Mouse (Mus musculus): ENCODE data around the gene Pcyt2. TPM values are rescaled to one million over a fixed set of nuclear protein-coding genes. Genes with fewer than 3 reads are reported as not detected.
"Not testable (repeated sequence)": the region's sequence is repeated elsewhere in the genome, so short reads cannot be mapped to it uniquely, and the experiment has no call there.

The Pcyt2 gene
- polyA plus RNA-seq, 1 experiment from 2014 or later, result 167 TPM

GRCm38 (mm10) chr11:120608241-120609034, 9.3 kb downstream of the Pcyt2 start, which contains the start of gene Npb:
Gene Npb (plus strand): TSS chr11:120608477.
- peak within 1 kb of the TSS; percentile 24 for H3K4me3 ChIP-seq
- H3K9ac ChIP-seq, result peak within 1 kb of the TSS; percentile 62
- ATAC-seq (ENCODE audit: low read depth), result no peak; the same call in 1 of the 2 replicates
- H3K4me2 ChIP-seq, result peak within 1 kb of the TSS; percentile 51
- H3K27ac ChIP-seq (replicated peaks), result no peak within 1 kb of the TSS
- peaks cover 16% of the 10 kb centered on the region for H3K27me3 ChIP-seq
- H3K4me1 ChIP-seq (replicated peaks), result peaks cover 18% of the 10 kb centered on the region
- H3K36me3 ChIP-seq, result peaks cover 74% of the 10 kb centered on the region
- H3K9me3 ChIP-seq, result no peaks in the 10 kb centered on the region
- 4% methylated on average over 45 of the region's 45 CpGs for WGBS

DNA sequence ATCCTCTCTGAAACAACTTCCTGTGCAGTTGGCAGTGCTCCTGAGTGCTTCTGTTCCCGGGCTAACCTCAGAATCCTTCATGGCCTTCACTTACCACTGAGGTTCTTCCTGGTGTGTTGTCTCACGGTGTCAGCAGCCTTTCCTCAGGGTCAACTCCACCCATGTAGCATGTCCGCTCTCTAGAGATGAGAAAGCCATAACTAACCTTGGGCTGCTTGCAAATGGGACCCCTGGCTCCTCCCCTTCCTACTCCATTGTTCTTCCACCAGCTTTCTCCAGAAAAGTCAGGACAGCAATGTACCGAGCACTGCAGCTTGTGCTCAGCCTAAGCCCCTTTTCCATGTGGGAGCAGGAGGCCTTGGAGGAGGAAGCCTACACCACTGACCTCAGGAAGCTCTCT, 11.0 kb downstream of the Pcyt2 start:
- no peak for ATAC-seq (ENCODE audit: low read depth)
- Histone ChIP-seq H3K9ac (no peak overlapping the region), H3K4me3 (no peak overlapping the region), H3K4me2 (no peak overlapping the region), H3K4me1 (replicated peaks) (peaks cover 18% of the 10 kb centered on the region), H3K27me3 (peaks cover 16% of the 10 kb centered on the region), H3K36me3 (peaks cover 74% of the 10 kb centered on the region), H3K9me3 (no peaks in the 10 kb centered on the region), H3K27ac (replicated peaks) (no peak overlapping the region)
- WGBS, result 70% methylated on average over 4 of the region's 4 CpGs

DNA sequence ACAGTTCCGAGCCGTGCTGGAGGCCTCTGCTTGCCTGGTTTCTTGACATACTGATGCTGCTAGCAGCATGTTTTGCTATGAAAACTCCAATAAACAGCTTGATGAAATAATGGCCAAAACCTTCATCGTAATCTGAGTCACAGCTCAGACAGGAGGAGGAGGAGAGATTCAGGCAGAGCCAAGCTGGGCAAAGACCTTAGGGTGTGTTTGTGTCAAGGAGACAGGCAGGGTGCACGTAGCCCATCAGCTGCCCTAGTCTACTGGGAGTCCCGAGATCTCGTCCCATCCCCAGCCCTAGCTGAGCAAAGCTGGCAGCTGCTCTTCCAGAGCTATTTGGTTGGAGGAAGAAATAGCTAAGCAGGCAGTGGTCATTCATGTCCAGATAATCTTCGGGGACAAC, 12.1 kb downstream of the Pcyt2 start:
- Histone ChIP-seq H3K4me1 (replicated peaks) (peaks cover 18% of the 10 kb centered on the region), H3K9me3 (no peaks in the 10 kb centered on the region), H3K9ac (no peak overlapping the region), H3K4me3 (no peak overlapping the region), H3K36me3 (peaks cover 71% of the 10 kb centered on the region), H3K27me3 (peaks cover 16% of the 10 kb centered on the region), H3K27ac (replicated peaks) (no peak overlapping the region), H3K4me2 (no peak overlapping the region)
- no peak for ATAC-seq (ENCODE audit: low read depth)
- WGBS, result 92% methylated on average over 7 of the region's 7 CpGs

DNA sequence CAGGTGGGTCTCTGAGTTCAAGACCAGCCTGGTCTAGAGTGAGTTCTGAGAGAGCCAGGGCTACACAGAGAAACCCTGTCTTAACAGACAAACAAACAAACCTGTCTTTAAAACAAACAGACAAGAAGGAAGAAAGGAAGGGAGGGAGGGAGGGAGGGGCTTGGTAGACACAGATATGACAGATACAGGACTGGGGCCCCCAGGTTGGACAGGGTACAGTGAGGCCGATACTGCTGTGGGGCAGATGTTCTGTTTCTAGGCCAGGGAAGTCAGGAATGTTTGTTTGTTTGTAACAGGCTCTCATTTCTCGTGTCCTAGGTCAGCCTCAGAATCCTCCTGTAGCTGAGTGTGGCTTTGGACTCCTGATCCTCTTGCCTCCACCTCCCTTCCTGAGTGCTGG, 14.2 kb downstream of the Pcyt2 start:
- Histone ChIP-seq H3K9me3 (no peaks in the 10 kb centered on the region), H3K36me3 (peaks cover 66% of the 10 kb centered on the region)
- WGBS, result 84% methylated on average over 2 of the region's 2 CpGs

DNA sequence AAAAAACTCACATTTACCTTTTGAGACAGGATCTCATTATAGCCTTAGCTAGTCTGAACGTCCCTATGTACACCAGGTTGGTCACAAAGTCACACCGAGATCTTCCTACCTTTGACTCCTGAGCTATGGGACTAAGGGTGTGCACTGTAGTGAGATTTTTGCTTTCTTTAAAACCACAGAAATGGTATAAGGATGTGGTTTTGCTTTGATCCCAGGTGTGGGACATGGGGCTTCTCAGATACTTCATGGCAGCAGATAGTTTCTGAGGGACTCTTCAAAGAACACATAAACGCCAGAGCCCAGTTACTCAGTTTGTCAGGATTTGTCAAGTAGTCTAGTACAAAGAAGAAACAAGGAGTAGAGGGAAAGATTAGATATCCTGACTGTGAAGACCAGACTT, 17.0 kb downstream of the Pcyt2 start:
- Histone ChIP-seq H3K36me3 (peaks cover 63% of the 10 kb centered on the region), H3K27ac (replicated peaks) (no peak overlapping the region), H3K9me3 (no peaks in the 10 kb centered on the region), H3K4me1 (replicated peaks) (peaks cover 34% of the 10 kb centered on the region), H3K4me3 (no peak overlapping the region), H3K9ac (no peak overlapping the region), H3K27me3 (no peaks in the 10 kb centered on the region), H3K4me2 (no peak overlapping the region)
- ATAC-seq (ENCODE audit: low read depth), result no peak
- 94% methylated on average over 3 of the region's 3 CpGs for WGBS

More for the DNA sequence above, 14.2 kb downstream of the Pcyt2 start:
- no peak overlapping the region for H3K4me3 ChIP-seq
- no peak overlapping the region for H3K4me2 ChIP-seq
- peaks cover 24% of the 10 kb centered on the region for H3K4me1 ChIP-seq (replicated peaks)
- H3K27ac ChIP-seq (replicated peaks), result no peak overlapping the region
- ATAC-seq (ENCODE audit: low read depth), result no peak
- no peak overlapping the region for H3K9ac ChIP-seq
- peaks cover 3% of the 10 kb centered on the region for H3K27me3 ChIP-seq

GRCm38 (mm10) chr11:120598990-120599549, 18.7 kb downstream of the Pcyt2 start:
- Histone ChIP-seq H3K27ac (replicated peaks) (peak overlapping the region; percentile 93), H3K27me3 (no peaks in the 10 kb centered on the region), H3K4me3 (peak overlapping the region; percentile 99), H3K36me3 (peaks cover 62% of the 10 kb centered on the region), H3K9me3 (no peaks in the 10 kb centered on the region), H3K9ac (peak overlapping the region; percentile 98), H3K4me2 (peak overlapping the region; percentile 99), H3K4me1 (replicated peaks) (peaks cover 34% of the 10 kb centered on the region)
- 48% methylated on average over 17 of the region's 17 CpGs for WGBS
- ATAC-seq (ENCODE audit: low read depth), result no peak

GRCm38 (mm10) chr11:120598283-120598989, 19.3 kb downstream of the Pcyt2 start, which contains the start of the genes Alyref and Anapc11:
Gene Alyref (minus strand): TSS chr11:120598365.
Gene Anapc11 (plus strand): TSS chr11:120598421.
- peak within 1 kb of the TSS; percentile 98 for H3K9ac ChIP-seq
- no peaks in the 10 kb centered on the region for H3K9me3 ChIP-seq
- no peaks in the 10 kb centered on the region for H3K27me3 ChIP-seq
- ATAC-seq (ENCODE audit: low read depth), result peak; percentile 97
- peaks cover 34% of the 10 kb centered on the region for H3K4me1 ChIP-seq (replicated peaks)
- 1% methylated on average over 88 of the region's 88 CpGs for WGBS
- peaks cover 63% of the 10 kb centered on the region for H3K36me3 ChIP-seq
- peak within 1 kb of the TSS; percentile 99 for H3K4me3 ChIP-seq
- H3K27ac ChIP-seq (replicated peaks), result peak within 1 kb of the TSS; percentile 93
- H3K4me2 ChIP-seq, result peak within 1 kb of the TSS; percentile 99

GRCm38 (mm10) chr11:120597240-120598235, 20.2 kb downstream of the Pcyt2 start:
- H3K4me1 ChIP-seq (replicated peaks), result peaks cover 34% of the 10 kb centered on the region
- WGBS, result 6% methylated on average over 92 of the region's 99 CpGs
- peak overlapping the region; percentile 93 for H3K27ac ChIP-seq (replicated peaks)
- peak overlapping the region; percentile 99 for H3K4me3 ChIP-seq
- H3K36me3 ChIP-seq, result peaks cover 63% of the 10 kb centered on the region
- no peaks in the 10 kb centered on the region for H3K27me3 ChIP-seq
- peak; percentile 71 for ATAC-seq (ENCODE audit: low read depth)
- H3K9me3 ChIP-seq, result no peaks in the 10 kb centered on the region
- H3K9ac ChIP-seq, result peak overlapping the region; percentile 98
- H3K4me2 ChIP-seq, result peak overlapping the region; percentile 99

DNA sequence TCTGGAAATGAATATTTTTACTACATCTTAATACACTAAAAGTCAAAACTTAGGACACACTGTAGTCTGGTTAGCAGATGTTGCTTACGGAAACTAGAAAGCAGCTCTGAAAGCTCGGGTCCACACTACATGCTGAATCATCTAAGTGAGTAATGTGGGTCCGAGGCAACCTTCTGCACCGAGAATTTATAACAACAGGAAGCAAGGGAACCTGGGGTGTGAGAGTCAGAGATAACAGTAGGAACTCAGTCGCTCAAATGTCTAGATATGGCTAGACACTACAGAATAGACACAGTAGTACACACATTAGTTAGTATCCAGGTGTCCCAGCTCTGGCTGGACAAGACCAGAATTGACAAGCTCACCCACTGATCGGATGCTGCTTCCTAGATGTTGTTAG, 29.2 kb downstream of the Pcyt2 start:
- H3K27me3 ChIP-seq, result no peaks in the 10 kb centered on the region
- H3K4me2 ChIP-seq, result no peak overlapping the region
- no peaks in the 10 kb centered on the region for H3K9me3 ChIP-seq
- H3K36me3 ChIP-seq, result peaks cover 97% of the 10 kb centered on the region
- no peak overlapping the region for H3K9ac ChIP-seq
- no peak overlapping the region for H3K4me3 ChIP-seq
- no peak for ATAC-seq (ENCODE audit: low read depth)
- WGBS, result 93% methylated on average over 6 of the region's 6 CpGs
- no peaks in the 10 kb centered on the region for H3K4me1 ChIP-seq (replicated peaks)
- no peak overlapping the region for H3K27ac ChIP-seq (replicated peaks)

DNA sequence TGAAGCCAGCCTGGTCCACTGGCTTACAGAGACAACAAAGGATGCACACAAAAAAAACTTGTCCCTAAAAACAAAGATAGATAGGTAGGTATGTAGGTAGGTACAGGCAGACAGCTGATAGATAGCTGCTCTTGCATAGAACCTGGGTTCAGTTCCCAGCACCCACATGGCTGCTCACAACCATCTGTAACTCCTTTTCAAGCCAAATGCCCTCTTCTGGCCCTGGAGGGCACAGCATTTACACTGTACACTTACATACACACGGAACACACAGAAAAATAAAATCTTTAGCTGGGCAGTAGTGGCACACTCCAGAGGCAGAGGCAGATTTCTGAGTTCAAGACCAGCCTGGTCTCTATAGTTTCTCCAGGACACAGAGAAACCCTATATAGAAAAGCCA, 33.8 kb downstream of the Pcyt2 start:
- Histone ChIP-seq H3K4me2 (no peak overlapping the region), H3K4me1 (replicated peaks) (peaks cover 27% of the 10 kb centered on the region), H3K27me3 (no peaks in the 10 kb centered on the region), H3K27ac (replicated peaks) (no peak overlapping the region), H3K36me3 (peaks cover 60% of the 10 kb centered on the region), H3K9ac (no peak overlapping the region), H3K9me3 (no peaks in the 10 kb centered on the region), H3K4me3 (no peak overlapping the region)
- no peak for ATAC-seq (ENCODE audit: low read depth)
- 100% methylated on average over 1 of the region's 1 CpGs for WGBS

- H3K4me3 ChIP-seq; ATAC-seq (ENCODE audit: low read depth); H3K27me3 ChIP-seq; H3K9me3 ChIP-seq; H3K9ac ChIP-seq; H3K4me2 ChIP-seq: not testable (repeated sequence)
- Histone ChIP-seq H3K4me1 (replicated peaks) (peaks cover 35% of the 10 kb centered on the region), H3K27ac (replicated peaks) (0 out of 2 replicates have a peak overlapping the region, but pooled peaks have one; percentile 97), H3K36me3 (peaks cover 61% of the 10 kb centered on the region)
- 84% methylated on average over 2 of the region's 2 CpGs for WGBS
Observed at GRCm38 (mm10) chr11:120582982-120583293, 34.8 kb downstream of the Pcyt2 start.
